Mouse (Mus musculus): ENCODE results near the gene Tuba1a. TPM values are rescaled to one million over a fixed set of nuclear protein-coding genes. Genes with fewer than 3 reads are reported as not detected.

The Tuba1a gene
- total RNA-seq, 2 experiments from 2014 or later: 58.7 to 109 TPM

DNA sequence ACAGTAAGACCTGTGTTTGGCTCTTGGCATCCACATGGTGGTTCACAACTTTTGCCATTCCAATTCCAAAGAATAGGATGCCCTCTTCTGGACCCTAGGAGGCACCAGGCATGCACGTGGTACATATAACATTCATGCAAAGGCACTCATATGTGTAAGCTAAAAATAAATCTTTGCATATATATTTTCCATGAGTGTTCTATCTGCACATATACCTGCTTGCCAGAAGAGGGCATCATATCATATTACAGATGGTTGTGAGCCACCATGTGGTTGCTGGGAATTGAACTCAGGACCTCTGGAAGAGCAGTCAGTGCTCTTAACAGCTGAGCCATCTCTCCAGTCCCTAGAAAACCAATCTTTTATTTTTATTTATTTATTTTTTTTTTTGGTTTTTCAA lies 52.0 kb downstream of the Tuba1a start:
- DNase-seq: no peak
- intact Hi-C loops (cut with DNase I; ENCODE audit: low total_unique reads): no loop called here

Other genes with a start within 250 kb of the Tuba1a start
- not detected for gene Ccdc65, start 245.5 kb downstream of the Tuba1a start, total RNA-seq (2021)
- gene Fkbp11, start 225.5 kb downstream of the Tuba1a start, total RNA-seq (2021): 1 to 10 TPM; 3.9 to 4.4 TPM
- 10 to 100 TPM; 14.6 to 15.8 TPM for gene Arf3, start 190.5 kb downstream of the Tuba1a start, total RNA-seq (2021)
- 1 to 10 TPM in 1 of 2 experiments, under 1 TPM in 1; 0.78 to 1.5 TPM for gene Wnt10b, start 175.6 kb downstream of the Tuba1a start, total RNA-seq (2021)
- under 1 TPM in 1 of 2 experiments, not detected in 1; 0.10 TPM for gene Wnt1, start 163.8 kb downstream of the Tuba1a start, total RNA-seq (2021)
- gene Ddn, start 144.2 kb downstream of the Tuba1a start, total RNA-seq (2021): 1 to 10 TPM; 1.6 to 2.7 TPM
- 10 to 100 TPM; 36.6 to 42.0 TPM for gene Prkag1, start 122.2 kb downstream of the Tuba1a start, total RNA-seq (2021)
- gene Kmt2d, start 82.5 kb downstream of the Tuba1a start, total RNA-seq (2021): 10 to 100 TPM; 40.2 to 40.8 TPM
- 1 to 10 TPM; 1.1 to 2.0 TPM for gene Rhebl1, start 59.2 kb downstream of the Tuba1a start, total RNA-seq (2021)
- gene Dhh, start 55.2 kb downstream of the Tuba1a start, total RNA-seq (2021): 1 to 10 TPM in 1 of 2 experiments, under 1 TPM in 1; 0.97 to 4.1 TPM
- gene Lmbr1l, start 35.5 kb downstream of the Tuba1a start, total RNA-seq (2021): 10 to 100 TPM in 1 of 2 experiments, 1 to 10 TPM in 1; 4.4 to 11.3 TPM
- 10 to 100 TPM; 64.0 to 93.6 TPM for gene Tuba1b, start 19.1 kb downstream of the Tuba1a start, total RNA-seq (2021)
- gene Gm49450, start 152 bp downstream of the Tuba1a start, total RNA-seq (2021): not detected
- 10 to 100 TPM; 14.3 to 21.0 TPM for gene Tuba1c, start 76.2 kb upstream of the Tuba1a start, total RNA-seq (2021)
- 1 to 10 TPM; 1.2 to 1.4 TPM for gene Prph, start 101.5 kb upstream of the Tuba1a start, total RNA-seq (2021)
- 1 to 10 TPM; 1.4 to 1.8 TPM for gene Troap, start 120.9 kb upstream of the Tuba1a start, total RNA-seq (2021)
- not detected for gene C1ql4, start 134.1 kb upstream of the Tuba1a start, total RNA-seq (2021)
- under 1 TPM in 1 of 2 experiments, not detected in 1; 0.12 TPM for gene Dnajc22, start 139.5 kb upstream of the Tuba1a start, total RNA-seq (2021)
- gene Spats2, start 172.2 kb upstream of the Tuba1a start, total RNA-seq (2021): 1 to 10 TPM; 7.1 to 8.7 TPM